Mouse (Mus musculus): ENCODE data around the gene Tada2b.

- TF ChIP-seq POLR2A (IDR thresholded peaks at IDR 0.05; ENCODE audit: low read depth, low read length): no peak
- TF ChIP-seq CTCF (conservative IDR thresholded peaks at IDR 0.05; ENCODE audit: insufficient read depth, insufficient read length, low read depth, low read length): no peak
Observed at GRCm38 (mm10) chr5:36517596-36517995, 33.5 kb upstream of the Tada2b start.

Data from kidney, adult 2 months (tissue).